Mouse (Mus musculus): ENCODE data around the gene Clpb. TPM values are rescaled to one million over a fixed set of nuclear protein-coding genes. Genes with fewer than 3 reads are reported as not detected.

Clpb gene
- total RNA-seq, 2 experiments from 2014 or later, result 61.6 to 69.5 TPM

- peak; percentile 87 to 88 for DNase-seq
- intact Hi-C loops (cut with DNase I), result loop anchor here (5.0 kb wide), 1 partner anchor 59 kb away; no protein-coding TSS in a partner anchor
Observed at GRCm38 (mm10) chr7:101837606-101838471, 174.4 kb downstream of the Clpb start, which contains the start of gene Inppl1. Gene Inppl1 (minus strand): TSS chr7:101838229.

GRCm38 (mm10) chr7:101844186-101844585 lies 180.8 kb downstream of the Clpb start:
- intact Hi-C loops (cut with DNase I), result no loop called here
- no peak for DNase-seq

Other genes with a start within 250 kb of the Clpb start
- gene Pde2a, start 241.9 kb upstream of the Clpb start, total RNA-seq (2021), result 10 to 100 TPM; 72.2 to 78.0 TPM
- not detected for gene Art2b, start 78.0 kb upstream of the Clpb start, total RNA-seq (2021)
- gene Phox2a, start 154.7 kb downstream of the Clpb start, total RNA-seq (2021), result under 1 TPM; 0.50 to 0.61 TPM
- gene Inppl1, start 174.6 kb downstream of the Clpb start, total RNA-seq (2021), result 100 to 1,000 TPM; 129 to 135 TPM
- 1 to 10 TPM; 2.5 to 3.2 TPM for gene Folr2, start 193.6 kb downstream of the Clpb start, total RNA-seq (2021)
- gene Anapc15, start 200.1 kb downstream of the Clpb start, total RNA-seq (2021), result 10 to 100 TPM; 17.1 to 21.8 TPM
- 1 to 10 TPM in 1 of 2 experiments, under 1 TPM in 1; 0.71 to 1.5 TPM for gene Folr1, start 207.2 kb downstream of the Clpb start, total RNA-seq (2021)
- 10 to 100 TPM; 90.2 to 100.0 TPM for gene Lamtor1, start 242.3 kb downstream of the Clpb start, total RNA-seq (2021)
- not detected for gene Tomt, start 242.7 kb downstream of the Clpb start, total RNA-seq (2021)

Measured in heart, postnatal 14 days (tissue).